Mouse (Mus musculus): Measurements from ENCODE around the gene Hspa8.
"Not testable (repeated sequence)": the region's sequence is repeated elsewhere in the genome, so short reads cannot be mapped to it uniquely, and the experiment has no call there.

Hspa8 gene

GRCm38 (mm10) chr9:40800675-40801612 lies at the start of gene Hspa8:
TSS of gene Hspa8 (plus strand) at chr9:40800984.
- peak; percentile 100 for DNase-seq

DNA sequence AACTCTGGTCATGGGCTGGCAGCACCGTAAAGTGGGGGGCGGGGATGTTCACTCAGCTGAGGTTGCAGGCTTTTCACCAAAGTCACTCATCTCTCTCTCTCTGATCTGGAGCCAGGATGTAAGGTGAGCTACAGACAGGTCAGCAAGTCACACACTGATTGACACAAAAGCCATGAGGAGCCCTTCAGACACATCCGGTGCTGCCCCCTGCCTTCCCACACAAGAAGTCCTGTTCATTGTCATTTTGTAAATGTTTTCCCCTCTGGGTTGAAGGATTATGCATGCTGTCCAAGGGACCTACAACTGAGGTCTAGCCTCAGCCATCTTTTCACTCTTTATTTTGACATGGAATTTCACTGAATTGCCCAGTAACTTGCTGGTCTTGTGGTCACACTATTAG lies 49.0 kb upstream of the Hspa8 start:
- DNase-seq, result no peak

GRCm38 (mm10) chr9:40756401-40756800 lies 44.4 kb upstream of the Hspa8 start:
- peak; percentile 74 for DNase-seq

- DNase-seq, result peak; percentile 71
Measured at GRCm38 (mm10) chr9:40757105-40757626, 43.6 kb upstream of the Hspa8 start.

DNA sequence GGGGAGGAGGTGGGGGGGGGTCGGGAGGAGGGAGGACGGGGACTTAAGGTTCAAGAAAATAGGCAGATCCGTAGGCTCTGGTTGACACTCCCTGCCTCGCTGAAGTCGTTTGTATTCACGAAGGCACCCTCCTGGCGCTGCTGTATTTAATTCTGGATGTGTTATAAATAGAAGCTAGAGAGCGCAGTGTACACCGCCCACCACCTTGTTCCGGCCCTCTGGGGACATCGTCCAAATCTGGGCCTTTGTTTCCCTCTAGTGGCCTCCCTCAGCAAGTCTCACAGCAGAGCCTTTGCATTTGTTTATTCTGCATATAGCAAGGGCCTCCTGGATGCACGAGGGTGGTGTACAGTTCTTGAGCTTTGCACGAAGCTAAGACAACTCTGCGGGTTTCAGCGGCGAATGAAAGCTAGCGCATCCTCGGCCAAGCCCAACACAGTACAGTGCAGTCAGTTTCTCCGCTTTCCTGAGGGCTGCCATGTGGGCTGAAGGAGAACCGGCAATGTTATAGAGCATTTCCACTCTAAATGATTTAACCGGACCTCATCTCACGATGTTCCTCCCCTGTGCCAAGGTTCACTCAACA lies 43.0 kb upstream of the Hspa8 start:
- DNase-seq, result peak; percentile 82

DNA sequence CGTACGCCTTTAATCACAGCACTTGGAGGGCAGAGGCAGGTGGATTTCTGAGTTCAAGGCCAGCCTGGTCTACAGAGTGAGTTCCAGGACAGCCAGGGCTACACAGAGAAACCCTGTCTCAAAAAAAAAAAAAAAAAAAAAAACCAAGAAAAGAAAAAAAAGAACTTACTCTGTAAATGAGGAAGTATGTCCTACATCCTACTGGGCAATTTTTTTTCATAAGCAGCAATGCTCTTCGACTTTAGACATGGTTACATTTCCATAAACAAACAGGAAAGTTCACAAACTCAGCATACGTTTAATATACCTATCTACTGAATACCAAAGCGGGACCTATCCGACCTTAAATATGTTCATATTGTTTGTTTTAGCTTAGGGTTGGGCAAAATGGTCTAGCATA lies 38.4 kb upstream of the Hspa8 start:
- no peak for DNase-seq

GRCm38 (mm10) chr9:40764887-40765580 lies 35.8 kb upstream of the Hspa8 start:
- DNase-seq, result peak; percentile 27

DNA sequence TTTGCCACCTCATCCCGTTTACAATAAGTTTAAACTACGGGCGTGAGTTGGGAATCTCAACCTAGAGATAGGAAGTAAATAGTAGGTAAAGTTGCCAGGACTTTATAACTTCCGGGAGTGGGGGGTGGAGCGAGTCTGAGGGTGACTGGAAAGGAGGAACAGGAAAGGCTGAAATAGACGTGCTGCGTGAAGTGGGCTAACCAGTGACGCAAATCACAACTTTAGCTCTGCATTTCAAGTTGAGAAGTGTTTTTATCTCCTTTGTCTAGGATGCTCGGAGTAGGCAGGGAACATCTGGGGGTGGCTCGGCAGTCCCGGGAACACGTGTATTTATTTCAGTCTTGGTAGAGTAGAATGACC lies 35.2 kb upstream of the Hspa8 start:
- peak; percentile 31 for DNase-seq

GRCm38 (mm10) chr9:40766058-40766605 lies 34.7 kb upstream of the Hspa8 start:
- peak; percentile 23 for DNase-seq

DNA sequence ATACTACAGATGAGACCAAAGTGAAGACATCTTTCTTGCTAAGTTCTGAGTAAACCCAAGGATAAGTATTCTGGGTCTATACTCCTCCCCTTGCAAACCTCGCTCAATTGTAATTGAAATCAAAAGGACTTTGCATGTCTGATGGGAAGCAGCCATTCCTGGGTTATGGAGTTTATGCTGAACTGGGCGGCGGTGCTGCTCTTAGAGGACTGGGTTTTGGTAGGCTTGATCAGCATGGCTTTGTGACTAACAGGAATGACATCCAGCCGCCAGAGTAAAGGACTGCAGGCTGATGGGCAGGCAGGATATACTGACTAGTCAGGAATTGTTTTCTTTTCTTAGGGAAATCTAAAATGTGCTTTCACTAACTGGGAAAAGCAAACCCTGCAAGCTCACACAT lies 32.8 kb upstream of the Hspa8 start:
- DNase-seq, result no peak

DNA sequence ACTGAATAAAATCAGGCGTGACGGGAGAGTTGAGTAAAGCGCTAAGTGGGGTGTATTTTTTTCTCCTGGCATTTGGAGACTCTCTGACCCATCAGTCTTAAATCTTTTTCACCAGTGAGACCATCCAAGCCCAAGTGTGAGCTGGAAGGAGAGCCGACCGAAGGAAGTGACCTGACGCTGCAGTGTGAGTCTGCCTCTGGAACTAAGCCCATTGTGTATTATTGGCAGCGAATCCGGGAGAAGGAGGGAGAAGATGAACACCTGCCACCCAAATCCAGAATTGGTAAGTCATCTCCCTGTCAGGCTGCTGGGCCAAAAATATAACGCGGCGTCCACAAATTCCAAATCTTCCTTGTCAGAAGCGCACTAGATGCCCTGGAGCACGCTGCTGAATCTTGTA lies 28.5 kb upstream of the Hspa8 start:
- peak; percentile 14 for DNase-seq

- not testable (repeated sequence) for DNase-seq
Measured at GRCm38 (mm10) chr9:40773142-40773541, 27.6 kb upstream of the Hspa8 start.

GRCm38 (mm10) chr9:40773869-40774268 lies 26.9 kb upstream of the Hspa8 start:
- DNase-seq, result no peak

- DNase-seq, result no peak
Measured at GRCm38 (mm10) chr9:40776044-40776443, 24.7 kb upstream of the Hspa8 start.

GRCm38 (mm10) chr9:40776459-40777248 lies 24.1 kb upstream of the Hspa8 start:
- peak; percentile 80 for DNase-seq

DNA sequence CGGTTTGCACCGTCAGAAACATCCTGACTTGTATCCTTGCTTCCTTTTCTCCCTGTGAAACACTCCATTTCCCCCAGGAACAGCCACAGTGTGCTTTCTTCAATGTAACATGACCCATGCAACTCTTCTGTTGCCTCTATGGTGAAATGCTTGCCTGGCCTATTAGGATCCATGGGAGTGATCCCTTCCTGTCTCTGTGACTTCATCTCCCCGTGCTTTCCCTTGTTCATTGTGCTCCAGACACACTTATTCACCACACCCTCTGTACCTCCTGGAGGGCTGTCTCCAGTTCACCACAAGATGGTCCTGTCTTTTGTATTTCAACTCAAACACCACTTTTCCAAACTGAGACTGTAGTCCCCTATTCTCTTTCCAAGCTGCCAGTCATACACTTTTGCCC lies 20.7 kb upstream of the Hspa8 start:
- no peak for DNase-seq

- DNase-seq, result peak; percentile 29
Measured at GRCm38 (mm10) chr9:40780892-40781725, 19.7 kb upstream of the Hspa8 start.

DNA sequence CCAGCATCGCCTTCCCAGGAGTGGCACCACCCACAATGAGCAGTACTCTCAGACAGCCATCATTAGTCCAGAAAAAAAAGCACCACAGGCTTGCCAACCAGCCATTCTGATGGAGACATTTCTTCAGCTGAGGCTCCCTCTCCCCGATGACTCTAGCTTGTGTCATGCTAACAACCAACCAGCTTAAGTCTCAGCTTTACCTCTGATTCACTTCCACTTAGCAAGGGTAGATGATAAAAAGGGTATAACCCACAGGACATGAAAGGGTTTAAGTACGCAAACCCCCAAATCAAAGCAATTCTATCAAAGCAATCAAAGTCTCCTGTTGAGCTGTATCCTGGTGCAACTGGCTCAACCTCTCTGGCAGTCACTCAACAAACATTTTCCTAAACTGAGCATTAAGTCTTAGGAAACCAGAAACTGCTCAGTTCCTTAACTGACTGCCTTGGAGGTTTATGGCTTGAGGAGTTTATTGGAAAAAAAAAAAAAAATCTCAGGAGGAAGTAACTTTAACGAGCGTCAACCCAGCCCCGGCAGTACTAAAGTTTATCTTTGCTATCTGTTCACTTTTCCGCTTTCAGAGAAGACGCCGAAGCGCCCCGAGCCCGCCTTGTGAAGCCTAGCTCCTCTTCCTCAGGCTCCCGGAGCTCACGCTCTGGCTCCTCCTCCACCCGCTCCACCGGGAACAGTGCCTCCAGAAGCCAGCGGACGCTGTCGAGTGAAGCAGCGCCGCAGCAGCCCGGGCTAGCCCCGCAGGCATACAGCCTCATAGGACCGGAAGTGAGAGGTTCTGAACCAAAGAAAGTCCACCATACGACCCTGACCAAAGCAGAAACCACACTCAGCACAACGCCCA lies 18.8 kb upstream of the Hspa8 start:
- DNase-seq, result peak; percentile 71

DNA sequence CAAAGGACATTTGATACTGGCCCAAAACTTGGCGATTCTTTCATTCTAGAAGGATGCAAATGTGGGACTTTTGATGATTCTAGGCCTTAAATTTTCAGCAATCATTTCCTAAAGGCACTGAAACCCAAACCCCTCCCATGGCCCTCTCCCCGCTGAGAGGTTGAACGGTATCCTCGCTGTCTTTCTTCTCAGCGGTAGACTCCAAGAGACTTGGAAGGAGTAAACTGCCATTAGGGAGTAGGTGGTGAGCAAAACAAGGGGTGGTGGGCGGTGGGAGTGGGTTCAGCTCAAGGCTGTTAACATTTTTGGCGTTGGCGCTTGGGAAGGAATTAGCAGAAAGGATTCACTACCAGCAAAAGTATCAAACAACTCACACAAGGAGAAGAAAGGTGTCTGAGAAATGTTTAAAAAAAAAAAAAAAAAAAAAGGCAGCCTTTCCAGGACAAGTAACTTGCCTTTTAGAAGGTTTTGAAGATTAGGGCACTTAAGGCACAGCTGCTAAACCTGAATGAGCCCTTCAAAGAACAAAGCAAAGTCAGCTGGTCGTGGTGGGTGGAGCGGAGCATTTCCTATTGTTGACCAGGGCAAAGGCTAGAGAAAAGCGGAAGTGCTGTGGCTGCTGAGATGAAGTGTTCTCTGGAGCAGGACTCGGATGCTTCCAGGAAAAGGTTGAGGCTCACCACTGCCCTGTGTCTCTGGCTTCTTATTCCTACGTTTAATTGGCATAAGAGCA lies 17.0 kb upstream of the Hspa8 start:
- peak; percentile 80 for DNase-seq

Data from kidney, postnatal 14 days (tissue).